Mouse (Mus musculus) bone marrow, adult 2 months (tissue): ENCODE data around the gene Il11.

Experiments used
- CTCF ChIP-seq: fragments of 200-500 bp; IDR thresholded peaks from 2 replicates; pipeline ENCODE4 v1.5.1; 2011; ENCODE audit warnings: low read length, control low read depth; ENCODE audit not compliant: control insufficient read depth, insufficient read depth
- POLR2A ChIP-seq: fragments of 200-500 bp; IDR thresholded peaks from 2 replicates; pipeline ENCODE4 v1.6.1; 2011; ENCODE audit warnings: low read depth, mild to moderate bottlenecking, control low read depth, low read length, borderline replicate concordance; ENCODE audit not compliant: control insufficient read depth

- no peak for TF ChIP-seq CTCF
- no peak for TF ChIP-seq POLR2A
Measured at GRCm38 (mm10) chr7:4746326-4746980, 36.2 kb downstream of the Il11 start.
